Mouse (Mus musculus) CH12.LX (cell line): Measurements from ENCODE around the gene Tpd52l2. TPM values are rescaled to one million over a fixed set of nuclear protein-coding genes. Genes with fewer than 3 reads are reported as not detected.
A peak's percentile ranks its signal among the peaks of the same experiment; 100 is the strongest.

Experiments
- DNase-seq: peaks from one replicate; pipeline ENCODE4 v3.0.0-alpha.2; 2013; ENCODE audit errors: extremely low read depth
- H3K27ac ChIP-seq: 2 replicates; pipeline ENCODE4 v1.5.1; 2012; ENCODE audit warnings: low read depth, mild to moderate bottlenecking, control low read depth, moderate library complexity; ENCODE audit not compliant: insufficient read depth
- H3K27me3 ChIP-seq: replicated peaks from 2 replicates; pipeline ENCODE3; 2012; ENCODE audit warnings: inconsistent platforms
- H3K36me3 ChIP-seq, 2 experiments: replicated peaks in 1 of 2; 2 replicates each; pipeline versions ENCODE3 to v1.6.1; 2012; ENCODE audit warnings: inconsistent platforms in 1 of 2, low read length in 1 of 2, mild to moderate bottlenecking in 1 of 2, mixed read lengths in 1 of 2, moderate library complexity in 1 of 2; ENCODE audit not compliant: control insufficient read depth in 1 of 2, insufficient read depth in 1 of 2
- H3K4me1 ChIP-seq, 2 experiments: 2 replicates each; pipeline ENCODE4 v1.6.1; 2012; ENCODE audit warnings: inconsistent platforms in 1 of 2, moderate library complexity in 1 of 2; ENCODE audit not compliant: insufficient read depth in 2 of 2, control insufficient read depth in 1 of 2
- H3K4me2 ChIP-seq: 2 replicates; pipeline ENCODE4 v1.6.1; 2012; ENCODE audit warnings: low read depth, mild to moderate bottlenecking, control low read depth; ENCODE audit not compliant: poor library complexity, insufficient read depth, severe bottlenecking
- H3K4me3 ChIP-seq, 3 experiments: fragments of 150-350 bp in 1 of 3; sonication (generic) in 1 of 3; replicated peaks in 1 of 3; 2 replicates each; pipeline versions ENCODE3 to v1.5.1; 2011 to 2012; ENCODE audit warnings: low read depth in 2 of 3, low read length in 2 of 3, mild to moderate bottlenecking in 2 of 3, moderate library complexity in 2 of 3, control low read depth in 1 of 3, improper control_type of control experiment in 1 of 3, inconsistent platforms in 1 of 3, mixed read lengths in 1 of 3; ENCODE audit not compliant: poor library complexity in 1 of 3
- H3K79me2 ChIP-seq: replicated peaks from 2 replicates; pipeline ENCODE4 v1.6.1; 2012; ENCODE audit warnings: mild to moderate bottlenecking, moderate library complexity; ENCODE audit not compliant: control insufficient read depth, poor library complexity, insufficient read depth, severe bottlenecking; ENCODE audit errors: extremely low read depth
- H3K9ac ChIP-seq: 2 replicates; pipeline ENCODE4 v1.6.1; 2012; ENCODE audit warnings: low read depth, mild to moderate bottlenecking, control low read depth, moderate library complexity; ENCODE audit not compliant: insufficient read depth
- H3K9me3 ChIP-seq: replicated peaks from 2 replicates; pipeline ENCODE3; 2012; ENCODE audit warnings: low read length, inconsistent platforms, mixed read lengths
- BHLHE40 ChIP-seq: IDR thresholded peaks from 2 replicates; pipeline ENCODE4 v1.6.1; 2011; ENCODE audit warnings: mild to moderate bottlenecking, low read depth, low read length, improper control_type of control experiment
- CTCF ChIP-seq, 2 experiments: IDR thresholded peaks in 1 of 2; conservative IDR thresholded peaks in 1 of 2; 2 replicates each; pipeline ENCODE4 v1.5.1; 2011 to 2012; ENCODE audit warnings: low read depth in 2 of 2, low read length in 2 of 2, improper control_type of control experiment in 1 of 2, inconsistent platforms in 1 of 2, mild to moderate bottlenecking in 1 of 2, moderate library complexity in 1 of 2
- ELF1 ChIP-seq: IDR thresholded peaks from 2 replicates; pipeline ENCODE4 v1.6.1; 2014; ENCODE audit warnings: low read depth, mild to moderate bottlenecking, inconsistent platforms, low read length, improper control_type of control experiment
- ETS1 ChIP-seq: conservative IDR thresholded peaks from 2 replicates; pipeline ENCODE4 v1.6.1; 2012; ENCODE audit warnings: low read depth, mild to moderate bottlenecking, inconsistent platforms, low read length, improper control_type of control experiment, moderate library complexity
- GABPA ChIP-seq: IDR thresholded peaks from 2 replicates; pipeline ENCODE4 v1.6.1; 2012; ENCODE audit warnings: low read depth, low read length, improper control_type of control experiment, inconsistent platforms; ENCODE audit not compliant: insufficient replicate concordance
- IRF4 ChIP-seq: IDR thresholded peaks from 2 replicates; pipeline ENCODE4 v1.6.1; 2014; ENCODE audit warnings: low read depth, mild to moderate bottlenecking, inconsistent platforms, low read length, improper control_type of control experiment
- MAX ChIP-seq: IDR thresholded peaks from 2 replicates; pipeline ENCODE4 v1.6.1; 2011; ENCODE audit warnings: low read length, improper control_type of control experiment
- MAZ ChIP-seq: IDR thresholded peaks from 2 replicates; pipeline ENCODE4 v1.6.1; 2012; ENCODE audit warnings: low read depth, mild to moderate bottlenecking, inconsistent platforms, low read length, improper control_type of control experiment, moderate library complexity
- MXI1 ChIP-seq: IDR thresholded peaks from 2 replicates; pipeline ENCODE4 v1.6.1; 2011; ENCODE audit warnings: mild to moderate bottlenecking, low read depth, low read length, improper control_type of control experiment
- NELFE ChIP-seq: IDR thresholded peaks from 2 replicates; pipeline ENCODE4 v1.6.1; 2011; ENCODE audit warnings: low read depth, low read length, improper control_type of control experiment
- NRF1 ChIP-seq: IDR thresholded peaks from 2 replicates; pipeline ENCODE4 v1.6.1; 2014; ENCODE audit warnings: low read depth, mild to moderate bottlenecking, inconsistent platforms, low read length, improper control_type of control experiment, moderate library complexity
- PAX5 ChIP-seq: IDR thresholded peaks from 2 replicates; pipeline ENCODE4 v1.6.1; 2012; ENCODE audit warnings: low read length, inconsistent platforms, mixed read lengths
- POLR2A ChIP-seq: IDR thresholded peaks from 2 replicates; pipeline ENCODE4 v1.6.1; 2011; ENCODE audit warnings: low read depth, mild to moderate bottlenecking, improper control_type of control experiment, low read length
- SMC3 ChIP-seq: IDR thresholded peaks from 2 replicates; pipeline ENCODE4 v1.6.1; 2011; ENCODE audit warnings: low read depth, low read length, improper control_type of control experiment
- UBTF ChIP-seq: IDR thresholded peaks from 2 replicates; pipeline ENCODE4 v1.6.1; 2012; ENCODE audit warnings: low read depth, mild to moderate bottlenecking, inconsistent platforms, low read length, improper control_type of control experiment, moderate library complexity
- USF1 ChIP-seq: IDR thresholded peaks from 2 replicates; pipeline ENCODE4 v1.6.1; 2014; ENCODE audit warnings: low read depth, mild to moderate bottlenecking, inconsistent platforms, low read length, improper control_type of control experiment
- ZKSCAN1 ChIP-seq: IDR thresholded peaks from 2 replicates; pipeline ENCODE4 v1.6.1; 2012; ENCODE audit warnings: low read depth, inconsistent platforms, low read length, improper control_type of control experiment, borderline replicate concordance
- ZNF384 ChIP-seq: IDR thresholded peaks from 2 replicates; pipeline ENCODE4 v1.6.1; 2012; ENCODE audit warnings: low read depth, low read length, improper control_type of control experiment, inconsistent platforms
- dilution Hi-C: fragments of 300-500 bp; cut with MboI; formaldehyde crosslinking; loops from 2 replicates; pipeline ENCODE4 v1.14.3; 2020; ENCODE audit warnings: low sequenced_read_pairs; ENCODE audit not compliant: extremely low pct_unique_long_range_greater_than_20kb, extremely low pct_ligation_motif_present
- in situ Hi-C: fragments of 300-500 bp; cut with MboI; formaldehyde crosslinking; loops from 3 replicates; pipeline ENCODE4 v1.14.3; 2019; ENCODE audit warnings: low sequenced_read_pairs, low pct_ligation_motif_present, low pct_unique_long_range_greater_than_20kb, mixed read lengths
- polyA plus RNA-seq: library from polyadenylated mRNA; unstranded; fragments of >175 nt; gene quantifications from 2 replicates; pipeline ENCODE4 v1.2.1, GENCODE M21; 2012; ENCODE audit warnings: low read depth; ENCODE audit not compliant: insufficient read length
- total RNA-seq, 2 experiments: library from RNA; depleted of rRNA; stranded (reverse); fragments of 300-350 nt in 1 of 2; fragments of >200 nt in 1 of 2; gene quantifications; 2 replicates each; pipeline ENCODE4 v1.2.3; 2012 to 2014

The Tpd52l2 gene
- total and polyA plus RNA-seq, 3 experiments = 80.7 to 126 (median 92.0) TPM

- Histone ChIP-seq H3K79me2 (no peaks in the 10 kb centered on the region), H3K36me3 (peaks cover 0 to 2% of the 10 kb centered on the region in 2 experiments), H3K27me3 (peaks cover 40% of the 10 kb centered on the region), H3K4me2 (peak within 1 kb of the TSS; percentile 58), H3K9me3 (peaks cover 7% of the 10 kb centered on the region), H3K9ac (peak within 1 kb of the TSS; percentile 76), H3K4me3 (peak within 1 kb of the TSS; percentile 53 to 90 (median 81)), H3K27ac (peak within 1 kb of the TSS; percentile 60; the same call in 1 of the 2 replicates), H3K4me1 (peaks cover 2 to 38% of the 10 kb centered on the region in 2 experiments; a peak in 3 of 4 replicates)
- dilution Hi-C loops (no loop called here), in situ Hi-C loops (no loop called here)
- no peak for DNase-seq
- TF ChIP-seq MXI1 (0 out of 2 replicates have a peak, but pooled peaks have one; percentile 37), NRF1 (peak; percentile 63; the same call in 1 of the 2 replicates), NELFE (peak; percentile 9; the same call in 1 of the 2 replicates), MAZ (no peak), UBTF (peak; percentile 47; the same call in 1 of the 2 replicates)
These were observed 37.7 kb upstream of the Tpd52l2 start, which contains the start of gene Zbtb46 for GRCm38 (mm10) chr2:181459153-181459672. Gene Zbtb46, minus strand, starts transcription at chr2:181459426.

GRCm38 (mm10) chr2:181459673-181460621 is 37.0 kb upstream of the Tpd52l2 start:
- in situ Hi-C loops = no loop called here
- no peak for DNase-seq
- H3K79me2 ChIP-seq = no peaks in the 10 kb centered on the region
- dilution Hi-C loops = no loop called here
- H3K27me3 ChIP-seq = peaks cover 45% of the 10 kb centered on the region
- TF ChIP-seq NELFE (no peak), ZNF384 (no peak), UBTF (no peak), CTCF (conservative IDR thresholded peaks at IDR 0.05 in 1 of 2, IDR thresholded peaks at IDR 0.05 in 1 of 2; ENCODE audit: low read depth in 2 of 2, low read length in 2 of 2) (no peak), NRF1 (no peak), USF1 (no peak), ETS1 (no peak), IRF4 (no peak), PAX5 (no peak), ELF1 (peak; percentile 46; the same call in 1 of the 2 replicates), BHLHE40 (peak; percentile 42), GABPA (no peak), MAX (no peak), ZKSCAN1 (no peak), POLR2A (peak; percentile 20; the same call in 1 of the 2 replicates), SMC3 (no peak)
- peak overlapping the region; percentile 46 for H3K4me2 ChIP-seq
- peak overlapping the region; percentile 5; the same call in 1 of the 2 replicates for H3K9ac ChIP-seq
- H3K9me3 ChIP-seq = peaks cover 7% of the 10 kb centered on the region
- peaks cover 0 to 2% of the 10 kb centered on the region in 2 experiments for H3K36me3 ChIP-seq
- peaks cover 2 to 31% of the 10 kb centered on the region in 2 experiments; a peak in 3 of 4 replicates for H3K4me1 ChIP-seq
- no peak overlapping the region for H3K27ac ChIP-seq
- H3K4me3 ChIP-seq = peak overlapping the region; percentile 24 to 71 (median 37)
